Mouse (Mus musculus): ENCODE measurements around the gene Slc30a6. TPM values are rescaled to one million over a fixed set of nuclear protein-coding genes. Genes with fewer than 3 reads are reported as not detected.
"Not testable (repeated sequence)": the region's sequence is repeated elsewhere in the genome, so short reads cannot be mapped to it uniquely, and the experiment has no call there.

The Slc30a6 gene
- total RNA-seq, 2 experiments from 2014 or later: 5.8 to 6.0 TPM

DNA sequence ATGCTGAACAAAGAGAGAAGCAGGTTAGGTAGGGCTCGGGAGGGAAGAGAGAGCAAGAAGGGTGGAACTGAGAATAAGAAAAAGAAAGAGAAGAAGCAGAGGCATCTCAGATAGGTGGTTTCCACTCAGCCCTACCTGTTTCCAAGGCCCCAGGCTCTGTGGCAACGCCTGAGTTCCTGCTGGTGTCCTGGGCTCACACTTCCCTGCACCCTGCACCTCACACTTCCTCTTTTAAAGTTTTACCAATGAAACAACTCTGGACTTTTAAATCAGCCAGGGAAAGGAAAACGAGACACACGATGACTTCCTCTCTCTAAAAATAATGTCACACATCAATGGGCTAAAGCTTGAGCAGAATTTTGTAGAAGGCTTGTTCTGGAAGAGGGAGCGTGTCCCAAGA, 45.1 kb downstream of the Slc30a6 start:
- no peak for DNase-seq (ENCODE audit: low spot score)

DNA sequence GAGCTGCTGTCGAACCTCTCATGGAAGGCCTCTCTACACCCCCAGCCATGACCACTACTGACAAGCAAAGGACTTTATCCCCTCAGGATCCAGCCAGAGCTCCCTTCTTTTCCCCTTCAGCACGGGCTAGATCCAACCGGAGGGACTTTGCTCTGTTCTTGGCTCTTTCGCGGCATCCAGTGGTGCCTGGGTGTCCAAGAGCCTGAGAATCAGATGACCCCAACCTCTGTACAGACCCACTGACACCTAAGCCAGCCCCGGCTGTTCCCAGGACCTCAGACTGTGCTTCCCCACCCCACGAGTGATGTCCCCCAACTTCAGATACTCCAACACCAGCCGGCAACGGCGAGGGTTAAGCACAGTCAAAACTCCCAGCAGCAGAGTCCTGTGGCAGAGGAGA, 54.4 kb downstream of the Slc30a6 start:
- DNase-seq (ENCODE audit: low spot score): no peak

DNA sequence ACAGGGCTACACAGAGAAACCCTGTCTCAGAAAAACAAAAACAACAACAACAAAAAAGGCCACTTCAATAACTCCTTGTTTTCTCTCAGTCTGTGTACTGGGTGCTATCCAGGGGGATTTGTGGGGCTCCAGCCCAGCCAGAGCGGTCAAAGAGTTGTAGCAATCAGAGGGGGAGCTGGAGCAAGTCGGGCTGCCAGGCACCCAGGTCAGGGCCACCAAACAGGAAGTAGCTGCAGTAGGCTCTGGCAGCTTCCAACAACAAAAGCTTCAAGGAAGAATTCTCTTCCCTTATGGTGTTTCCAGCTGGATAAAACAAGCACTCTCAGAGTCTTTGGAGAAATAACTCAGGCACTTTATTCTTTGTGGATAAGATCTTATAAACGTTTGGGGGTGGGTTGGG, 58.5 kb downstream of the Slc30a6 start:
- no peak for DNase-seq (ENCODE audit: low spot score)

DNA sequence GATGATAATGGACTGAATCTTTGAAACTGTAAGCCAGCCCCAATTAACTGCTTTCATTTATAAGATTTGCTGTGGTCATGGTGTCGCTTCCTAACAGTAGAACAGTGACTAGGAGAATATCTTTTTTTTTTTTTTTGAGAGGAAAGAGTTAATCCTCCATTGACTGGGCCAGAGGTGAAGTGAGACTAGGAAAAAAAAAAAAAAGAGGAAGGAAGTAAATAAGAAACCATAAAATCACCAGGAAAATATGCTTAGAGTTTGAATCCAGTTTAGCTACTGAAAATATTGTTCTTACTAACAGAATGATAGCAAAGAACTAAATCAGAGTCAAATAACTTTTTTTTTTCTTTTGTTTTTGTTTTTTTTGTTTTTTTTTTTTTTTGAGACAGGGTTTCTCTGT, 59.3 kb downstream of the Slc30a6 start:
- no peak for DNase-seq (ENCODE audit: low spot score)

DNA sequence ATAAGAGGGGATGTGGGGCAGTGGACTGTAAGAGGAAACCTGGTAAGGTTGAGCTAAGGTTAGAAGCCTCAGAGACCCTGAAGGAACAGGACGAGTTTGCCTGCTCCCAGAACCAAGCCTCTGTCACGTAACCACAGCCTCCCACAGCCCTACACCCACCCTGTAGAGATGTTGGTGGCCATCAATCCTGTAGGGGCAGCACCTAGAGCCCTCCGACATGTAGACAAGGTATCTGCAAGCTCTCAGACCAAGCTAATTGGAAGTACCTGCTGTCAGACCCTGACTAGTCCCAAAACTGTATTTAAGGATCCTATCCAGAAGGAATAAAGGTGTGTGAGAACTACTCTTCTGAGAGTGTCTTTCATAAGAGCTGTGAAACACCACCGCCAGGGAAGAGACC, 60.0 kb downstream of the Slc30a6 start:
- no peak for DNase-seq (ENCODE audit: low spot score)

DNA sequence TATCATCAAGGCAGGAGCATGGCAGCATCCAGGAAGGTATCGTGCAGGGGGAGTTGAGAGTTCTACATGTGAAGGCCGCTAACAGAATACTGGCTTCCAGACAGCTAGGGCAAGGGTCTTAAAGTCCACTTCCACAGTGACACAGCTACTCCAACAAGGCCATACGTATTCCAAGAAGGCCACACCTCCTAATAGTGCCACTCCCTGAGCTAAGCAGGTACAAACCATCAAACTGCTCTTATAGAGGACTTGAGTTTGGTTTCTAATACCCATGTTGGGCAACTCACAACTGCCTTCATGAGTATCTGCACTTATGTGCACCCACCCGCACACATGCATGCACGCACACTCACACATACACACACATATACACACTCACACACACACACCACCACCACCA, 61.4 kb downstream of the Slc30a6 start:
- DNase-seq (ENCODE audit: low spot score): no peak

DNA sequence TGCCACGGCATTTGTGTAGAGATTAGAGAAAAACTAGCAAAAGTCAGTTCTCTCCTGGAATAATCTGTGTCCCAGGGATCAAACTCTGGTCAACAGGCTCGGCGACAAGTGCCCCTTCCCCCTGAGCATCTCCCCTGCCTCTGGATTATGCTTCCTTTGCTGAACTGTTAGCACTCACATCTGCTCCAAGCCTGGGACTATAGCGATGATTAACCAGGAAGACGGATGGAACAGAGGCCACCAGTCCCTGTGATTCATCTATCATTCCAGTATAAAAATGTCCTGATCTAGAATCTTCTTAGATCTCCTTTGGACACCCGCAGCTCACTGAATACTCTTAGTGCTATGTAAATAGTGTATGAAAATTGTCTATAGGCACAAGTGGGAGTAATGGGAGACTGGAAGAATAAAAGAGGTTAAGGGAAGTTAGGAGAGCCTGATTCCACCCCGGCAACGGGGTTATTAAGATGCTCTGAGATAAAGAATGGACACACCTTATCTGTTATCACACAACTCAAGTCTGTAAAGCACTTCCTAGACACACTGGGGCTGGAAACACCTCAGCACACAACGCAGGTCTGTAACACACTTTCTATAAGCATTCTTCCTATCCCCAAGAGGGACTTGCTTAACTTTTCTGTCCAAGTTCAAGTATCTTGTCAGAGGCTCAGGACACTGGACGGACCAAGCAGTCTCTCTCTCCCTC, 62.7 kb downstream of the Slc30a6 start:
- no peak for DNase-seq (ENCODE audit: low spot score)

DNA sequence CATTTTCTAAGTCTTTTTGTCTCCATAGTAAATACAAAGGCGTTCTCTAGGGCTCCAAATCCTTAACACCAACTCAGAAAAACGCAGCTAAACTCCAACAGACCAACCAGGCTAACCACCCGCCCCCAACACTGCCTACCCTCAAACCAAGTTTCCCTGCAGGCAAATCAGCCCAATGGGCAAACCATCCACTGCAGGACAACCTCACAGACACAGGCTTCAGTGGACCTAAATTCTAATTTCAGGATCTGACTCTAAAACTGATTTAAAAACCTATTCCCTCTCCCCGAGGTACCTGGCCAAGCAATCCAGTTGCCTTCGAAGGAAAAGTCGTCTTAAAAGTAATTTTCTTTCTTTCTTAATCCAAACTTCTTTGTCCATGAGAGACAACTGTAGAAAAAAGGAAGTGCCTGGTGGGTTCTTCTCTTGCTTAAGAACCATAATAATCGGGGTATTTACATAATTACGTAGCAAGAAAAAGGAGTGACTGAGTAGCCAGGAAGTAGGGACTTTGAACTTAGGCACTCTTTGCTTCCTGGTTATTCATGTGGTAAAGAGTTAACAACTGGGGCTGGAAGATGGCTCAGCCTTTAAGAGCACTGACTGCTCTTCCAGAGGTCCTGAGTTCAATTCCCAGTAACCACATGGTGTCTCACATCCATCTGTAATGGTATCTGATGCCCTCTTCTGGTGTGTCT, 63.5 kb downstream of the Slc30a6 start, which contains the start of gene Nlrc4:
Gene Nlrc4, minus strand, starts transcription at position 432 of the 698 bp plus-strand sequence.
- DNase-seq (ENCODE audit: low spot score): no peak

DNA sequence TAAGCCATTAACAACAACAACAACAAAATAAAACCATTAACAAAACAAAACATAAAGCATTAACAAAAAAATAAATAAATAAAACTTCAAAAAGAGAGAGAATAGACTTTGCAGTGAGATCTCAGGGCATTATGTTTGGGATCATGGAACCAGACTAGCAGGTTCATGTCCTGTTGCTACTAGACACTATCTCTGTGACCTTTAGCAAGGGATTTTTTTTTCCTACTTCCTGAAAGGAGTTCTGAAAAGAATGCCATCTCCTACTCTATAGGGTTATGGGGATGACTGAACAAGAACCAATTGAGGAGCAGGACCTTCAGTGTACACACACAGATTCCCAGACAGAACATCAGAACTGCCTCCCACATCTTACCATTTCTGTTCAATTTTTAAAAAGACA, 68.1 kb downstream of the Slc30a6 start:
- DNase-seq (ENCODE audit: low spot score): no peak

DNA sequence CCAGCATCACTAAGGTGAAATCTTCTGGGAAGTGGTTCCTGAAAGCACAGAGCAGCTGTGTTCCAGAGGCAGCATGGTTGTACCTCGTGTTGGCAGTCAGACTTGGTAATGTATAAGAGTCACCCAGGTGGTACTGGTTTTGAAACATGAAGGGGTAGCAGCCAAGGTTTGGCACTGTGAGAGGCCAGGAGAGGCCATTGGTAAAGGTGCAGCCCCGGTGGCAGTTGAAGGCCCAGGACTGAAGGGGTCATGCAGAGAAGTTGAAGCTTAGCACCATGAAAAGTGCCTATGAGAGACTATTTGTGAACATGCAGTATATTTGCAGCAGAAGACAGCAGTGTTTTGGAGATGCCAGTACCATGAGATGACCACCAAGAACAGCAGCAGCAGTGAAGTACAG, 72.6 kb downstream of the Slc30a6 start:
- not testable (repeated sequence) for DNase-seq (ENCODE audit: low spot score)

DNA sequence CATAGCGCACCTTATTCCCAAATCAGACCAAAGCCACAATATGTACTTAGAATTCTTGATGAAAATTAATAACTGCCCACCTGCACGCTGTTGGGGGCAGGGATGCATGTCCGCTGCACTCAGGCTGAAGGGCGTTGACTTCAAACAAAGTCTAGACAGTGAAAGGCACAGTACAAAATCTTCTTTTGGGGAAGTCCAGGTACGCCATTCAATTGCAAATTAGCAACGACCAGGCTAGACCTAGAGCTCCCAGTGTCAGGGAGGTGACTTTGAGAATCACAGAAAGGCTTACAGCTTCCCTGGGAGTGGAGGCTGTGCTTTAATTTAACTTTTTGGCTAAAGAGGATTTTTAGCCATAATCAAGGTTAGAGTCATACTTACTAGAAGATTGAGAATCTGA, 74.7 kb downstream of the Slc30a6 start:
- not testable (repeated sequence) for DNase-seq (ENCODE audit: low spot score)

Other genes starting within 250 kb of the Slc30a6 start
- gene Memo1, start 100.1 kb upstream of the Slc30a6 start, total RNA-seq (2021): 10 to 100 TPM; 46.8 to 51.8 TPM
- 10 to 100 TPM; 48.9 to 51.5 TPM for gene Dpy30, start 71.7 kb upstream of the Slc30a6 start, total RNA-seq (2021)
- 10 to 100 TPM; 45.0 to 46.1 TPM for gene Spast, start 56.6 kb upstream of the Slc30a6 start, total RNA-seq (2021)
- under 1 TPM in 1 of 2 experiments, not detected in 1; 0.09 TPM for gene Nlrc4, start 63.5 kb downstream of the Slc30a6 start, total RNA-seq (2021)
- gene Yipf4, start 93.9 kb downstream of the Slc30a6 start, total RNA-seq (2021): 10 to 100 TPM; 26.3 to 28.4 TPM
- 10 to 100 TPM; 48.4 to 56.6 TPM for gene Birc6, start 132.7 kb downstream of the Slc30a6 start, total RNA-seq (2021)

Data from gastrocnemius, adult 18-20 months (tissue).